Mouse (Mus musculus) bone marrow, adult 2 months (tissue): Measurements from ENCODE around the gene 2700049A03Rik. TPM values are rescaled to one million over a fixed set of nuclear protein-coding genes. Genes with fewer than 3 reads are reported as not detected.

Source experiments
- H3K27ac ChIP-seq: fragments of 200-500 bp; 2 replicates; pipeline ENCODE4 v1.5.1; 2012; ENCODE audit warnings: low read depth, mild to moderate bottlenecking, control low read depth, inconsistent platforms, low read length; ENCODE audit not compliant: control insufficient read depth, poor library complexity, insufficient read depth
- H3K4me1 ChIP-seq: fragments of 200-500 bp; 2 replicates; pipeline ENCODE4 v1.6.1; 2011; ENCODE audit warnings: low read length; ENCODE audit not compliant: control insufficient read depth, insufficient read depth
- H3K4me3 ChIP-seq: fragments of 200-500 bp; replicated peaks from 2 replicates; pipeline ENCODE3; 2011; ENCODE audit warnings: mild to moderate bottlenecking, low read depth, low read length, control low read depth; ENCODE audit not compliant: control insufficient read depth
- CTCF ChIP-seq: fragments of 200-500 bp; IDR thresholded peaks from 2 replicates; pipeline ENCODE4 v1.5.1; 2011; ENCODE audit warnings: low read length, control low read depth; ENCODE audit not compliant: control insufficient read depth, insufficient read depth
- POLR2A ChIP-seq: fragments of 200-500 bp; IDR thresholded peaks from 2 replicates; pipeline ENCODE4 v1.6.1; 2011; ENCODE audit warnings: low read depth, mild to moderate bottlenecking, control low read depth, low read length, borderline replicate concordance; ENCODE audit not compliant: control insufficient read depth
- WGBS: fragments of 180-500 bp; shearing (Covaris S2); methylation state at CpG from one replicate; pipeline ENCODE4 v1.1.7; 2018; 5-methylcytosine and 5-hydroxymethylcytosine counted together
- polyA plus RNA-seq: library from polyadenylated mRNA; stranded (reverse); fragments of >200 nt; gene quantifications from 2 replicates; pipeline ENCODE4 v1.2.4, GENCODE M21; 2011; ENCODE audit warnings: low replicate concordance; ENCODE audit not compliant: missing spikeins, insufficient read depth, insufficient read length

Gene 2700049A03Rik
- polyA plus RNA-seq, 1 experiment = 5.9 TPM

- 81% methylated on average over 2 of the region's 2 CpGs for WGBS
- H3K4me3 ChIP-seq = no peak overlapping the region
- TF ChIP-seq POLR2A (no peak), CTCF (no peak)
- no peak overlapping the region for H3K27ac ChIP-seq
- no peaks in the 10 kb centered on the region for H3K4me1 ChIP-seq
Measured at GRCm38 (mm10) chr12:71290460-71290859, 153.8 kb downstream of the 2700049A03Rik start.

Other genes with a start within 250 kb of the 2700049A03Rik start
- 35.6 and 59.6 TPM in 2 replicates for gene Actr10, start 199.0 kb upstream of the 2700049A03Rik start, polyA plus RNA-seq
- 142 and 186 TPM in 2 replicates for gene Psma3, start 162.2 kb upstream of the 2700049A03Rik start, polyA plus RNA-seq
- 36.2 and 58.7 TPM in 2 replicates for gene Arid4a, start 120.9 kb upstream of the 2700049A03Rik start, polyA plus RNA-seq
- not detected in 2 replicates for gene Tomm20l, start 25.4 kb upstream of the 2700049A03Rik start, polyA plus RNA-seq
- gene Timm9, start 164 bp upstream of the 2700049A03Rik start, polyA plus RNA-seq = 14.1 and 27.3 TPM in 2 replicates
- 0.61 and 2.4 TPM in 2 replicates for gene Dact1, start 173.0 kb downstream of the 2700049A03Rik start, polyA plus RNA-seq